Mouse (Mus musculus): ENCODE results near the gene Prrg3. TPM values are rescaled to one million over a fixed set of nuclear protein-coding genes. Genes with fewer than 3 reads are reported as not detected.

Prrg3 gene
- not detected for total RNA-seq (2023)

DNA sequence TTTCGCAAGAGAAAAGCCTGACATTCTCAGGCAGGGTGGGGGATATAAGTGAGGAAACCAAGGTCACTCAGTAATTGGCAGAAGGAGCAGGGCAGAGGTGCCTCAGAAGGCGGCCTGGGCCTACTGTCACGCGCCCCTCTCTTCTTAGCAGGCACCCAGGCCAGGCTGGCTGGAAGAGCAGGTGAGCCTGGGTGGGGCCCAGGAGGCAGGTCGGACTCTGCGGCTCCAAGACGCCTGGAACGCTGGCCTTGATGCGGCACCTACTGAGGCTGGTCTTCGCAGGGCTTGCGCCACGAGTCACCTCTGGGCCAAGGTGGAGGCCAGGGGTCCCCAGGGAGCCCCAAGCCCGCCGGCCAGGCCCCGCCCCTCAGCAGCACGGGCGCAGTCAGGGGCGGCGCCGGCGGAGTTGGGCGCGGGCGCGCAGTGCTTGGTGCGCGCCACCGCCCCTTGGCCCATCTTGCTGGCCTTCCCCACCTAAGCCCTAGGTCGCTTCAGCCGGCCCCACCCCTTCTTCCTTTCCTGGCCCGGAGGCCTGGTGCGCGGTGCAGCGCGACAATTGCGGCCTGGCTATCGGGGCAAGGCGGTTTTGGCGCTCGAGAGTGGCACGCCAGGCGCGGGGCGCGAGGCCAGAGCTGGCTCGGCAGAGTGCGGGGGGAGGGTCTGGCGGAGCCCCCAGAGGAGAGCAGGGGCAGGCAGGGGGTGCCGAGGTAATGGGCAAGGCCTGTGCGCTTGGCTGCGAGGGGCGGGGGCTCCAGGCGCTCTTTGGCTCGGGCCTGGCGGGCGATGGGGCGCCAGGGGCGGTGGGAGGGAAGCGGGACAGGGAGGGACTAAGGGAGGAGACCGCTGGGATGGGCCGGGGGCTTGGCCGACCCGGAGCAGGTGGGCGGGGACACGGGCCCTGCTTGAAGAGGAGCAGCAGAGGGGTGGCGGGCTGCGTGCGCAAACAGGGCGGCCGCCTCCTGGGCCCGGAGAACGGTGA lies at the start of gene Prrg3:
TSS of gene Prrg3 (plus strand) at position 552 of the 979 bp plus-strand sequence.

DNA sequence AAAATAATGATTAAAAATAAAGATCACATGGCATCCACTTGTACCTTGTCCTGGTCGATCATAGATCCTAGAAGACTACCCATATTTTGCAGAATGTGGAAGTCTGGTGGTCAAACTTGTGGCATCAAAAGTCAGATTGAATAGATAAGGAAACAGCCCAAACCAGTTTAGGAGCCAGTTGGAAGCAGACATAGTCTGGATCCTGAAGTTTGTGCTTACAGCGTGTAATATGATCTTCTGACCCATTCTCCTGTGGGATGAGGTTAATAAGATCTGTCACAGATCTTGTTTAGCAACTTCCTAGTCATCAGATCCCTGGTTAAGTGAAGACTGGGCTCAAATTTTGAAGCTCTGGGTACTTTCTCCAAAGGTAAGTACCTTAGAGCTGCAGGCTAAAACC lies 10.3 kb downstream of the Prrg3 start, which contains the start of gene Fate1:
TSS of gene Fate1 (plus strand) at position 301 of the 400 bp plus-strand sequence.

DNA sequence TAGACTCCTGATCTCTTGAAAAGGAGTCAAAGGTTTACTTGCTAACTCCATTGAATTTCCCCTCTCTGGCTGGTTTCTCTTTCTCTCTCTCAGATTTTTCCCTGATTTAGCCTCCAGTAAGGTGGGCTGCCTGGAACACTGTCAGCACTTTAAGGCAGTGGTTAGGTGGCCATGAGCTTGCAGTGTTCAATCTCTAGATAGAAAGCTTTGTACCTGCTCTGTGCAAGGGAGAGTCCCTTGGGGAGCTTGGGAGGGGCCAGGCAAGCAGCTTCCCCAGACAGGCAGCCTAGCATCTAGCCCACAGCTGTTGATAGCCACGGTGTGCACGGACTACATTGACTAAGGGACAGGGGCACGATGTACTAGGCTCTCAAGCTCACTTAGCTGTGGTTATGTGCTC lies 29.1 kb downstream of the Prrg3 start, which contains the start of gene Cnga2:
TSS of gene Cnga2 (plus strand) at position 301 of the 400 bp plus-strand sequence.

Other genes with a start within 250 kb of the Prrg3 start
- gene Vma21, start 146.7 kb upstream of the Prrg3 start, total RNA-seq (2023) = 14.4 TPM
- not detected for gene Gm1141, start 41.6 kb upstream of the Prrg3 start, total RNA-seq (2023)
- not detected for gene Fate1, start 10.4 kb downstream of the Prrg3 start, total RNA-seq (2023)
- gene Cnga2, start 29.2 kb downstream of the Prrg3 start, total RNA-seq (2023) = not detected

Data from CD8-positive naive resting alpha-beta T cell, adult 57 days (primary cell).